Mouse (Mus musculus): Measurements from ENCODE around the gene Pdlim7. TPM values are rescaled to one million over a fixed set of nuclear protein-coding genes. Genes with fewer than 3 reads are reported as not detected.

Pdlim7 gene
- total RNA-seq, 4 experiments from 2014 or later = 88.7 to 99.2 (median 95.5) TPM

DNA sequence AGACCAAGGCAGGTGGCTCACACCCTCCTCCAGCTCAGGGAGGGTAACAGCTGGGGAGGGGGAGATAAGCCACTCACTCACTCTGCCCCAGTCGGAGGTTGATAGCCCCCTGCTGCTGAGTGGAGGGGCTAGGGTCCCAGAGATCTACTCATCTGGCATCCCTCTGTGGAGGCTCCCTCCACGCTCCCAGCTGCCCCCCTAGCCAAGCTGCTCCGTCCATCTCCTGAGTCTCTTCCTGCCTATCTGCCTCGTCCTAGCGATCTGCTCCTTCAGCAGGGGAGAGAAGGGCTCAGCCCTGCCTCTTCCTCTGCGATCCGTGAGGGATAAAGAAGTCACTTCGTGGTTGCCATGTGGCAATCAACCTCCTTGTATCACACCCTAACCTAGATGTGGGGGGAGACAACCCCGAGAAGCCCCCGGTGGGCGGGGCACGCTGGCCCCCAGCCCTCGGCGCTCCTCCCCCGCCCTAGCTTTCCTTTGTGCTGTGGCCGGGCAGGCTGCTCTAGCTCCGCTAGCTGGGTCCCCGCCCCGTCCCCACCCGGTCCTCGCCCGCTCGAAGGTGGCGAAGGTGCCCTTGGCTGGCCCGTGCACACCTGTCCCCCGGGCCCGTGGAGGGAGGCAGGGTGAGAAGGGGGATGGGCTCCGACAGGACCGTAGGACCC, 26.4 kb downstream of the Pdlim7 start:
- DNase-seq (ENCODE audit: low spot score in 2 of 2) = no peak

- DNase-seq (ENCODE audit: low spot score in 2 of 2) = no peak
Observed at GRCm38 (mm10) chr13:55486029-55486794, 27.3 kb downstream of the Pdlim7 start.

DNA sequence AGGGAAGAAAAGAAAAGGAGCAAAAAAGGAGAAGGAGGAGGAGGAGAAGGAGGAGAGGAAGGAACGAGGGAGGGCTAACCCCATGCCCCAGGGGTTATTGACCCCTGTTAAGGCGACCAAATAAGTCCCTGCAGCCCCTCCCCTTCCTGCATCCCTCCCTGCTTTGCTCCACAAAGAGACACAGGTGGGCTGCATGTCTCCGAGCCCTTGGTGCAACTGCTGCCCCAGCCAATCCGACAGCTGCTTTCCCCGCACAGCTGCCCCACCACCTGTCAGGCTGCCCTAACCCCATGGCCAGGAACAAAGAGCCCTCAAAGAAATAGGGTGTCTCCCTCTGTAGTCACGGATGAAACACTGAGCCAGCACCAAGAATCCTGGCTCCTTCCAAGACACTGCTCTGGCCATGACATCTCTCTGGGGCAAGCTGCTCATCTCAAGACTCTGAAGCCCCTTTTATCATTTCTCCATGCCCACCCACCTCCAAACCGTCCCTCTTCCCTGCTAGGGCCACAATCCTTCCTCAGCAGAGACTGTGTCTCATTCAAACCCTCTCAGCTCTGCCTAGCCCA, 28.9 kb downstream of the Pdlim7 start:
- DNase-seq (ENCODE audit: low spot score in 2 of 2) = no peak

GRCm38 (mm10) chr13:55483593-55483992, 29.9 kb downstream of the Pdlim7 start:
- DNase-seq (ENCODE audit: low spot score in 2 of 2) = peak; percentile 93 to 94

GRCm38 (mm10) chr13:55483071-55483470, 30.4 kb downstream of the Pdlim7 start:
- no peak for DNase-seq (ENCODE audit: low spot score in 2 of 2)

GRCm38 (mm10) chr13:55482542-55482941, 30.9 kb downstream of the Pdlim7 start:
- no peak for DNase-seq (ENCODE audit: low spot score in 2 of 2)

DNA sequence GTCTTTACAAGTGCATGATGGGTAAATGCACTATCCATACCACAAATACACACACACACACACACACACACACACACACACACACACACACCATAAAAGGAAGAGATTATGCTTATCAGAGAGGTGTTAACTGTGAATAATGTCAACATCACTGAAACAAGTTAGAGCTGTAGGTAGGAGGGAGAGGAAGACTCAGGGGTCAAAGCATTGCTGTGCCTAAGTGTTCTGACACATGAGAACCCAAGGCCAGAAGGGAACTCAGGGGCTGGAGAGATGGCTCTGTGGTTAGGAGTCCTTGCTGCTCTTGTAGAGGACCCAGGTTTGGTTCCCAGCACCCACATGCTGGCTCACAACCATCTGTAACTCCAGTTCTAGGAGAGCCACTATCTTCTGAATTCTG, 33.5 kb downstream of the Pdlim7 start:
- DNase-seq (ENCODE audit: low spot score in 2 of 2) = no peak

DNA sequence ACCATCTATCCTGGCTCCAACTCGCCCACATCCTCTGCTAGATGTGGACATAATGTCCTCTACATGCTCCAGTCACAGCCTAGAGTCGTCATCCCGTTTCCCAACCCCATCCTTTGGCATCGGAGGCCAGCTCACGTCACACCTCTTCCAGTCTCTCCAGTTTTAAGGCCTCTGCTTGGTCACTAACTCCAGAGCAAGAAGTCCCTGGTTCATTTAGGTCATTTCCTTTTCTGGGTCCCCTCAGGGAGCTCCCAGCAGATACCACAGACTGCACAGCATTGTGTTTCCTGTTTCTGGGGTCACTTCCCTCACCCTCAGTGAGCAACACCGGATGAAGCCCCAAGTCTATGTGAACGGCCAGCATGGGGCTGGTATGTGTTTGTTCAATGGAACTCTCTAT, 34.5 kb downstream of the Pdlim7 start:
- DNase-seq (ENCODE audit: low spot score in 2 of 2) = no peak

- DNase-seq (ENCODE audit: low spot score in 2 of 2) = no peak
Observed at GRCm38 (mm10) chr13:55478036-55478435, 35.4 kb downstream of the Pdlim7 start.

DNA sequence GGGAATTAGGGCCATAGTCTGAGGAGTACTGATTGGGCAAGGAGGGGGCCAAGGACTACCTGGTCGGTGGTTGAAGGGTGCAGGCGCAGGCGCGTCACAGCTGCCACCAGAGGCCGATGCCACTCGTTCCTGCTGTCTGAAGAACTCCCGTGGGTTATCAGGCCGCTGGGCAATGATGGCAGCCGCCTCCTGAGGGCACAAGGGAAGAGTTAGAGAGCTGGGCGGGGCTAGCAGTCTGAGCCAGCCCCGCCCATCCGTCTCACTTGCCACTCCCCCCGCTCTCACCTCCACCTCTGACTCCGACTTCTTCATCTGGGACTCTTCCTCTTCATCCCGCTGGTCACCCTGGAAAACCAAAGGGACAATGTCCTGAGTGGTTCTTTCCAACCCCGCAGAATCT, 36.0 kb downstream of the Pdlim7 start:
- DNase-seq (ENCODE audit: low spot score in 2 of 2) = no peak

GRCm38 (mm10) chr13:55476256-55476655, 37.2 kb downstream of the Pdlim7 start:
- DNase-seq (ENCODE audit: low spot score in 2 of 2) = peak in 1 of 2 experiments; percentile 12

DNA sequence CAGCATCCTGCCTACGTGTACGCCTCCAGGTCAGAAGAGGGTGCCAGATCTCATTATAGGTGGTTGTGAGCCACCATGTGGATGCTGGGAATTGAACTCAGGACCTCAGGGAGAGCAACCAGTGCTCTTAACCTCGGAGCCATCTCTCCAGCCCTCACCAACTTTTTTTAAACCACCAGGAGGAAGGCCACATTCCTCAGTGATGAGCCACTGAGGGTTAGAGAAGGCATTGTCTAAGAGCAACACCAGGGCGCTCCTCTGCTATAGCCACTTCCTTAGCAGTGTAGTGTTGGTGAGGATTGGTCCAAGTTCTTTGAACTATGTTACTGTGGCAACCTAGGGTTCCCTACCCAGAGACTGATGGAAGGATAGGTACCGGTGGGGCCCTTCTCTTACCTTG, 37.7 kb downstream of the Pdlim7 start:
- no peak for DNase-seq (ENCODE audit: low spot score in 2 of 2)

- peak; percentile 80 to 85 for DNase-seq (ENCODE audit: low spot score in 2 of 2)
Observed at GRCm38 (mm10) chr13:55474621-55475069, 38.8 kb downstream of the Pdlim7 start.

DNA sequence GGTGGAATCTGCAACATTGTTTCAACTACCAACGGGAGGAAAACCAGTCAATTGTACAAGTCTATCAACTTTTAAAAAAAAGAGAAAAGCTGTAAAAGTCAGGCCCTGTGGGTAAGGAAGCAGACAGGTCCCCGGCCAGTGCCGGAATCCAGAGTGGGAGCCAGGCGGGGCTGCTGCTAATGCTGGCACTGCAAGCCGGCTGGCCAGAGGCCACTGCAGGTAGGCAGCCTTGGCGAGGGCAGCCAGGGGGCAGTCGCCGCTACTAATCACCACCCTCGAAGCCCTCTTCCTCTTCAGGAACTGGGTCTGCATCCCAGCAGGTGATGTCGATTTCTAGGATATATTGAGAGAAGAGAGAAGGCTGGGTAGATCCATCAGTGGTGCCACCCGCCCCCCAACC, 39.5 kb downstream of the Pdlim7 start:
- DNase-seq (ENCODE audit: low spot score in 2 of 2) = no peak

GRCm38 (mm10) chr13:55473076-55473831, 40.2 kb downstream of the Pdlim7 start:
- no peak for DNase-seq (ENCODE audit: low spot score in 2 of 2)

- no peak for DNase-seq (ENCODE audit: low spot score in 2 of 2)
Observed at GRCm38 (mm10) chr13:55472132-55473022, 41.1 kb downstream of the Pdlim7 start.

DNA sequence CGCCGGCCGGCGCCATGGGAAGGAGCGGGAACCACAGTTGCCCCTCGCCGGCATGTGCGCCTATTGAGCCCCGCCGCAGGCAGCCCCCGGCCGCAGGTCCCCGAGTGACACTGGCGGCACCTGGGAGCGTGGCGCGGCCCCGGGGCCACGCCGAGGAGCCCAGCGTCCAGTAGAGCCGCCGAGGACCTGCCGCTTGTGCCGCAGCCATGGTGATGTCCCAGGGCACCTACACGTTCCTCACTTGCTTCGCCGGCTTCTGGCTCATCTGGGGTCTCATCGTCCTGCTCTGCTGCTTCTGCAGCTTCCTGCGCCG, 41.7 kb downstream of the Pdlim7 start:
- no peak for DNase-seq (ENCODE audit: low spot score in 2 of 2)

GRCm38 (mm10) chr13:55471156-55471818, 42.2 kb downstream of the Pdlim7 start:
- DNase-seq (ENCODE audit: low spot score in 2 of 2) = no peak

DNA sequence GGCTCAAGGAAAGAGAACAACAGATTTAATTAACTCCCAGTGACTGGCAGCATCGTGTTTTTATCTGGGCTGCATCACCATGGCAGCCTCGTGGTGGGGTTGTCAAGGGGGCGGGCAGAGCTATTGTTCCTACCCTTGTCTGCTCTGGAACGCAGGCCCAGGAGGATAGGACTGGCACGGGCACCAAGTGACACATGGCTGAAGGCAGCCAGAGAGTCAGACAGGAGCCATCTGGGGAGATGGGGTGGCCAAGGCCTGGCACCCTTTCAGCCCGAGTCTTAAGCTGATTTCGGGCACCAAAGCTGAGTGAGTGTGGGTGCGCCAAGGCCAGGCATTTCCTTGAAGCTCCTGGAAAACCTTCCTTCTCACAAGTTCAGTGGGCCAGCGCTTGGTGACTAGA, 43.1 kb downstream of the Pdlim7 start:
- peak; percentile 80 to 83 for DNase-seq (ENCODE audit: low spot score in 2 of 2)

DNA sequence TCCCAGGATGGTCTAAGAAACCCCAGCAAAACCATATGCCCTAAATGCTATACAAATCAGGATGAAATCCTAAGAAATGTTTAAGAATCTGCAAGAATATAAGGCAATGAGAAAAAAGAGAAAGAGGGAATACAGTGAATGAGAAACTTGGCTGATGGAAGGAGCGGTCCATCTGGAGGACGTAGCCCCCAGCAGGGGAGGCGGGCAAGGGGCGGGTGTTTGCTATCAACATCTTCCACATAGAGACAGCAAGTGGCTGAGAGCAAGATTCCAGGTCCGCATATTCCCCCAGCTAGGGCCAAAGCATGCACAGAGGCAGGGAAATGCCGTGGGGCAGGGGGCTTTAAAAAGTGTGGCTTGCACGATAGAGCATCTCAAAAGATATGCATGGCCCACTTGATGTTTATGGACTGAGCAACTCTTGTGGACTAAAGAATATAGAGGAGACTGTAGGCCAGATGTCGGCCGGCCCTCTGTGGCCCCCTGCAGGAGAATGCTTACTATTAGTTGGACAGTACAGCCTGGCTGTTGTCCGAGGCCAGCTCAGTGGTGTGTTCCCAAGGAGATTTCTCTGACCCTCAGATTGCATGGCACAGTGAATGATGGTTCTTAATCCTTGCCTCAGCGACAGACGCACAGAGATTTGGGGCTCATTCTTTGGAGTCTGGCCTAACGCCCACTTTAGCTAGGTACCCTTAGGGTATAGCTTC, 44.5 kb downstream of the Pdlim7 start:
- peak in 1 of 2 experiments; percentile 22 for DNase-seq (ENCODE audit: low spot score in 2 of 2)

Measured in layer of hippocampus, adult 8-10 months (tissue).